Mouse (Mus musculus) urinary bladder, postnatal 36 days (tissue): Measurements from ENCODE around the gene Irf1.
"Not testable (repeated sequence)": the region's sequence is repeated elsewhere in the genome, so short reads cannot be mapped to it uniquely, and the experiment has no call there.

ENCODE experiments used
- DNase-seq, 2 experiments: peaks; one replicate each; pipeline ENCODE4 v3.0.0; 2022; ENCODE audit warnings: low spot score in 2 of 2, mixed read lengths in 1 of 2

Irf1 gene

DNA sequence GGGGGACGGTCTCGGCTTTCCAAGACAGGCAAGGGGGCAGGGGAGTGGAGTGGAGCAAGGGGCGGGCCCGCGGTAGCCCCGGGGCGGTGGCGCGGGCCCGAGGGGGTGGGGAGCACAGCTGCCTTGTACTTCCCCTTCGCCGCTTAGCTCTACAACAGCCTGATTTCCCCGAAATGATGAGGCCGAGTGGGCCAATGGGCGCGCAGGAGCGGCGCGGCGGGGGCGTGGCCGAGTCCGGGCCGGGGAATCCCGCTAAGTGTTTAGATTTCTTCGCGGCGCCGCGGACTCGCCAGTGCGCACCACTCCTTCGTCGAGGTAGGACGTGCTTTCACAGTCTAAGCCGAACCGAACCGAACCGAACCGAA is at the start of gene Irf1:
Irf1 (plus strand) TSS at position 255 of the 365 bp plus-strand sequence.
- peak; percentile 90 to 94 for DNase-seq

DNA sequence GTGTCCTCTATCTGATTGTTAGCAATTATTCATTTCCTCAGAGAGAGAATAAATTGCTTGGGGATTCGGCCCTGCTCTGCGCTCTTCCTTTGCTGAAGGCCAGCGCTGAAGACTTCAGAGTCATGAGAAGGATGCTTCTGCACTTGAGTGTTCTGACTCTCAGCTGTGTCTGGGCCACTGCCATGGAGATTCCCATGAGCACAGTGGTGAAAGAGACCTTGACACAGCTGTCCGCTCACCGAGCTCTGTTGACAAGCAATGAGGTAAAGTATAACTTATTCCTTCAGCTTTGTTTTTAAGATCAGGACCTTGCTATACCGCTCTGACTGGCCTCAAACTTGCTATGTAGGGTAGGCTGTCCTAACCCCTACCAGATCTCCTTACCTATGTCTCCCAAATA is 49.1 kb upstream of the Irf1 start, which contains the start of gene Il5:
Il5 (plus strand) TSS at position 80 of the 400 bp plus-strand sequence.
- DNase-seq = no peak

DNA sequence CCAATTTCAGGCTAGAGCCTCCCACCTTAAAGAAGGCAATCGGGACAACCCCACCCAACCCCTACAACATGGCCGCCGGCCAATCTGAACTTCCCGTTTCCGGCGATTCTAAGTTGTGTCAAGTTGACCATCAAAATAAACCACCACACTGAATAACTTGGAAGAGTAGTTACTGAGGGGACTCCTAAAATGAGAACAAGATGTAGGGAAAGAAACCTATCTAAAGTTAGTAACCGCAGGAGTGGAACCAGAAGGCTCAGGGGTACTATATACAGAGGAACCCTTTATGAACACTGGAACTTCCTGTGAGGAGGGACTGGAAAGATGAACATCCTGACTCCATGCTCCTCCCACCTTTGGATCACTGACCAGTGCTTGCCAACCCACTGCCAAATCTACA is 38.4 kb upstream of the Irf1 start:
- DNase-seq = no peak

- DNase-seq = no peak
These were observed 37.6 kb upstream of the Irf1 start for GRCm38 (mm10) chr11:53732244-53732643.

GRCm38 (mm10) chr11:53733824-53734223 is 36.0 kb upstream of the Irf1 start:
- no peak for DNase-seq

DNA sequence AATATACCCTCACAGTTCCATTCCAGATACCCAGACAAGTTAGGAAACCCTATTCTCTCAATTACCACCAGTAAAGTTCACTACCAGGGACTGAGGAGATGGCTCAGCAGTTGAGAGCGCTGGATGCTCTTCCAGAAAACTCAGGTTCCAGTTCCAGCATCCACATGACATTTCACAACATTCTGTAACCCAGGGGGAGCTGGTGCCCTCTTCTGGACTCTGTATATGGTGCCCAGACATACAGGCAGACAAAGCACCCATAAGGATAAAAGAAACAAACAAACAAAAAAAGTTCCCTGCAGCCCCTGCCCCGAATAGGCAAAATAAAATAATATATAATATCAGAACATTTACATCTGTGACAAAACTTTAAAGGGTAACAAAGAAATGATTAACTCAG is 35.4 kb upstream of the Irf1 start:
- no peak for DNase-seq

DNA sequence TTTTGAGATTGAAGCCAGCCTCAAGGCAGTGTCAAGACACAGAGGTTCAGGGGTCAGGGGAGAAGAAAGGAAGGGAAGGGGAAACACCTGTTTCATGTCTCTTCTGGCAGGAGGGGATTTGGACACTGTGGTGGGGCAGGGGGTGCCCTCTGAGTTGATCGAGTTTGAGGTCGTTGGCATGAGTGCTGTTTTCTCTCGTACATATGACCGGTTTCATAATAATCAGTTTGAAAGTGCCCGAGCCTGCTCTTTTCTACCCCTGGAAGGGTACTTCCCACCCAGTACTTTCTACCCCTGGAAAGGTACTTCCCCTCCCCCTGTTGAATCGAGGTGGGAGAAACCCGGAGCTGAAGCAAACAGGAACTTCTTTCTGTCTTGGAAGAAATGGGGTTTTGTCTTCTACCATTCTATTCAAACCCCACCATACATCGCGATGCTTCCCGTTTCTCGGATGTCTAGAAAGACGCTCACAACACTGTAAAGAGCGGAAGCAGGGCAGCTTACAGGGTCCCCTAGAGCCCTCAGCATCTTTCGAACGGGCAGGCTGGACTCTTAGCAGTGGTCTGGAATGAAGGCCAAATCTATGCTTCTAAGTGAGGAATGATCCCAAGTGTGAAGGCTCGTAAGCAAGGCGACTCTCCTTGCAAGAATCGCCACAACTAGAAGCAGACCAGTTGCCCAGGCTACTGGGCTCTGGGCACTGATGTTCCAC is 34.7 kb upstream of the Irf1 start:
- no peak for DNase-seq

- peak in 1 of 2 experiments; percentile 37 for DNase-seq
These were observed 34.0 kb upstream of the Irf1 start for GRCm38 (mm10) chr11:53735682-53736245.

GRCm38 (mm10) chr11:53736771-53737572 is 32.8 kb upstream of the Irf1 start:
- peak; percentile 64 to 71 for DNase-seq

- DNase-seq = peak; percentile 39 to 59
These were observed 32.3 kb upstream of the Irf1 start for GRCm38 (mm10) chr11:53737573-53737946.

GRCm38 (mm10) chr11:53742353-53742752 is 27.5 kb upstream of the Irf1 start:
- no peak for DNase-seq

DNA sequence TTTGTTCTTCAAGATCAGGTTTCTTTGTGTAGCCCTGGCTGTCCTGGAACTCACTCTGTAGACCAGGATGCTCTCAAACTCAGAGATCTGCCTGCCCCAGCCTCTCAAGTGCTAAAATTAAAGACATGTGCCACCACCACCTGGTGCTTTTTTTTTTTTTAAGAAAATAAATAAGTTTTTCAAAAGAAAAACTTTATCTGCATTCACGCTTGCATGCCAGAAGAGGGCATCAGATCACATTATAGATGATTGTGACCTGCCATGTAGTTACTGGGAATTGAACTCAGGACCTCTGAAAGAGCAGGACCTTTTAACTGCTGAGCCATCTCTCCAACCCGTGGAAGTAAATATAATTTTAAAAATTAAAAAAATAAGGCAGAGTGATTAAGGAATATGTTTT is 24.6 kb upstream of the Irf1 start:
- DNase-seq = no peak

DNA sequence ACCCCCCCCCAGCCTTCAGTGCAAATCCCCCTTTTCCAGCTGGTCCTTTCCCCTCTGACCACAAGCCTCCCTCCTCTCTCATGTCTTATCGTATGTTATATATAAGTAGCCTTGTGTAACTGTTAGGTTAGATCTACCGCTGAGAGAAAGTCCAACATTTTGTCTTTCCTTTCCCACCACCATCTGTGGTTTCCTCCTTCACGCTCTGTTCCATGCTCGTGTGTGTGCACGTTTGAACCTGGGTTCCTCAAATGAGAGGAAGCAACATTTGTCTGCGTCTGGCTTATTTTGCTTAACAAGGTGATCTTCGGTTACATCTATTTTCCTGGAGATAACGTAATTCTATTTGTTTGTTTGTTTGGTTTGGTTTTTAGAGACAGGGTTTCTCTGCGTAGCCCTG is 21.8 kb upstream of the Irf1 start:
- no peak for DNase-seq

- DNase-seq = no peak
These were observed 21.2 kb upstream of the Irf1 start for GRCm38 (mm10) chr11:53748614-53749013.

DNA sequence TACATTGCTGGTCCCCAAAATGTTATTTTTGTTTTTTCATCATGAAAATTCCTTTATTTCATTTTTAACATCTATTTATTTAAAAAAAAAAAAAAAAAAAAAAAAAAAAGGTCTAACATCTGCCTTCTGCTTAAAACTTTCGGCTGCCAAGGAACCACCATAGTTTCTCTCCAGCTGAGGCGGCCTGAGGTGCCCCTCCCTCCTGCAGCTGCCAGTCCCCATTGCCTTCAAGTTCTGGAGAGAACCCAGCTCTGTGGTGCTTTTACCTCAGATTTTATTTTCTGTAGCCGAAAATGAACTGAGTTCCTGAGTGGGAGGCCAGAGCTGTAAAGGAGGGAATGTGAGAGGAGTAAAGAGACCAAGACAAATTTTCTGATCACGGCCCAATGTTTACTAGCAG is 20.5 kb upstream of the Irf1 start:
- DNase-seq = no peak

- no peak for DNase-seq
These were observed 20.0 kb upstream of the Irf1 start for GRCm38 (mm10) chr11:53749716-53750352.

DNA sequence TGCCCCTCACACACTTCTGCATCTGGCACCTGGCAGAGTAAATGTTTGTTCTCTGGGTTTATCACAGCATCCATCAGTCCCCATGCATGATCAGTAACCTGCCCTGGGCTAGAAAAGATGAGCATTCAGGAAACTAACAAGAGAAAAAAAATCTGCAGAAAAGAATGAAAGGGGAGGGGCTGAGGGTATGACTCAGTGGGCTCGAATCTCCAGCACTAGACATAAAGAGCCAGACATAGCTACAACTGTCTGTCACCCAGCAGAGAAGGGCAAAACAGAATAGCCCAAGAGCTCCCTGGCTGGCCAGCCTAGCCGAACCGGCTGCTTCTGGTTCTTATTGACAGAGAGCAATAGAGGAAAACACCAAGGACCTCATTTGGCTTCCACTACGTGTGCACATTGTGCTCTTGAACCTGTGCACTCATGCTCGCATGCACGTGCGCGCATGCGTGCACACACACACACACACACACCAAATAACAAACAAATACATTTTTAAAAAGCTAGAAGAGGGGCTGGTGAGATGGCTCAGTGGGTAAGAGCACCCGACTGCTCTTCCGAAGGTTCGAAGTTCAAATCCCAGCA is 14.7 kb upstream of the Irf1 start:
- no peak for DNase-seq

GRCm38 (mm10) chr11:53757612-53758011 is 12.2 kb upstream of the Irf1 start:
- DNase-seq = no peak

DNA sequence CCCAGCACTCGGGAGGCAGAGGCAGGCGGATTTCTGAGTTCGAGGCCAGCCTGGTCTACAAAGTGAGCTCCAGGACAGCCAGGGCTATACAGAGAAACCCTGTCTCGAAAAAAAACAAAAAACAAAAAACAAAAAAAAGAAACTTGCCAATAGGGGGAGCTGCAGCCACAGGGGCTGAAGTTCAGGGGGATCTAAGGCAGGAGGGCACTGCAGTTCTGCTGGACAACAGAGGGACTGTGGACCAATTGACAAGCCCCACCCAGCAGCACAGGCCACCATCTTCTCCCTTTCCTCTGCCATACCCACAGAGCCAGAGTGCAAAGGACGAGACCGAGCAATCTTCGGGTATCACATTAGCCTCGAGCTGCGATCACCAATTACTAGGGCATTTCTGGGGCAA is 11.8 kb upstream of the Irf1 start:
- not testable (repeated sequence) for DNase-seq

DNA sequence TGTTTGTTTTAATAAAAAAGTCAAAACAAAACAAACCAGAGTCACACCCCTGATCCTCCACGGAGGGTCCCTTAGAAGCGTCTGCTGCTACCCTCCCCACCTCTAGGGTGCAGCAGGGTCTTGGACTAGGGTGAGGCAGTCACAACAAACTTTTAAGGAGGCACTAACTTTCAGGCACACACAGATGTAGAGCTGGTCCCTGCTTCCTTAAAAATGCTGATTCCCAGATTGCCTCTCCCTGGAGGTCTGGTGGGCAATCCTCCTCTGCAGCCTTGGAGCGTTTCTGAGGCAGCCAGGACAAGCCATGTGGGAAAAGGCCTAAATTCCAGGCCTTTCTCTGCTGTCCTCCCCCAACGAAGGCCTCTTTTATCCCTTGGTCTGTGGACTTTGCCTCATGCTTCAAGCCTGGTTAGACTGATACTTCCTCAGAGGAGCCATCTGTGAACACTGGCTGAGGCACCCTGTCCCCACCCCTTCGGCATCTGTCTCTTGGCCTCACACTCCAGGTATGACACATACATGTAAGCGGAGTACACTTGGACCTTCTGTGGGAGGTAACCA is 10.9 kb upstream of the Irf1 start:
- DNase-seq = no peak

DNA sequence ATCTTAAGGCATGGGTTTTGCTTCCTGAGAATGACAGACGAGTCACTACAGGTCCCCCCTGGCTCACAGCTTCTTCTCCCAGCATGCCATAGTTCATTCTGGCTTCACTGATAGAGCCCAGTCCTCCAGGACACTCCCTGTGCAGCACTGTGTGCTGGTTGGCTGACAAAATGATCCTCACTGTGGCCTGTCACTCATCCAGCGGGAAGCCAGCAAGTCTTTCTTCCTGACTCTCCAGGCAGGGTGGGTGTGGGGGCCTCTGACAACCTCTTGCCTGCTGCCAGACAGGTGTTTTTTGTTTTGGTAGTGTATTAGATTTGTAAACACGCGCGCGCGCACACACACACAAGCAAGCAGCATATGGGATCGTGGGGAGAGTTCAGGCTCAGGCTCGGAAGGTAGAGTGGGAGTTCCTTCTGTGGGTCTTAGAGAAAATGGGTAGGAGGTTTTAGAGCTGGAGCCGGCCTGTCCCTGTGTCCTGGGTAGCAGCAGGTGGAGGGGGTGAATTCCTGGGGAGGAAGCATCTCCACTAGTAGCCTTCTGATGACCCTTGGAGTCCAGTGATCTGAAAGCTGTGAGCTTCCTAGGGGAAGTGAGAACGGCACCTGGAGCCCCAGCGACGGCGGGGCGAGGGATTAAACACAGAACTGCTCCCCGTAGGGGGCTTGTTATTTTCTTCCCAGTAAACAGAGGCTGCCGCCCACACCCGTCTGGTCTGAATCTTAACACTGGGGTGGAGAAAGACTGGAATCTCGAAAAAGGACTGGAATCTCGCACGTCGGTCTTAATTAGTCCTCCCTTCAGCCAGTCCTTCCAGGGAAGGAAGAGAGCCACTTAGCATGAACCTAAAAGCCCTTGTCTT is 10.0 kb upstream of the Irf1 start:
- DNase-seq = no peak
